Mouse (Mus musculus) hindbrain, embryonic 16.5 days (tissue): Measurements from ENCODE around the gene Tbc1d17. TPM values are rescaled to one million over a fixed set of nuclear protein-coding genes. Genes with fewer than 3 reads are reported as not detected.

Source experiments
- ATAC-seq: fragments of 200-750 bp; cut with Nextera tagmentation; 2 replicates; pipeline ENCODE4 v1.8.0; 2017; ENCODE audit warnings: moderate TSS enrichment, moderate library complexity
- H3K27ac ChIP-seq: fragments of 300-500 bp; sonication (generic); 2 replicates; pipeline ENCODE4 v1.5.1; 2014; ENCODE audit warnings: low read depth, mild to moderate bottlenecking, control low read depth, low read length, moderate library complexity
- H3K27me3 ChIP-seq: fragments of 300-500 bp; sonication (generic); replicated peaks from 2 replicates; pipeline ENCODE4 v1.6.1; 2014; ENCODE audit warnings: low read length; ENCODE audit not compliant: control insufficient read depth, insufficient read depth
- H3K36me3 ChIP-seq: fragments of 300-500 bp; sonication (generic); 2 replicates; pipeline ENCODE4 v1.6.1; 2014; ENCODE audit warnings: mild to moderate bottlenecking, low read length, moderate library complexity, mixed read lengths; ENCODE audit not compliant: control insufficient read depth, insufficient read depth
- H3K4me1 ChIP-seq: fragments of 300-500 bp; sonication (generic); 2 replicates; pipeline ENCODE4 v1.6.1; 2014; ENCODE audit warnings: low read depth, low read length; ENCODE audit not compliant: control insufficient read depth, insufficient read depth
- H3K4me2 ChIP-seq: fragments of 300-500 bp; sonication (generic); 2 replicates; pipeline ENCODE4 v1.6.1; 2014; ENCODE audit warnings: mild to moderate bottlenecking, low read length, control low read depth, moderate library complexity
- H3K4me3 ChIP-seq: fragments of 300-500 bp; sonication (generic); 2 replicates; pipeline ENCODE4 v1.5.1; 2014; ENCODE audit warnings: mild to moderate bottlenecking, low read length, control low read depth, moderate library complexity
- H3K9ac ChIP-seq: fragments of 300-500 bp; sonication (generic); 2 replicates; pipeline ENCODE4 v1.6.1; 2014; ENCODE audit warnings: low read depth, mild to moderate bottlenecking, control low read depth, low read length, moderate library complexity
- H3K9me3 ChIP-seq: fragments of 300-500 bp; sonication (generic); 2 replicates; pipeline ENCODE4 v1.6.1; 2014; ENCODE audit warnings: mild to moderate bottlenecking, low read length, moderate library complexity; ENCODE audit not compliant: control insufficient read depth
- WGBS: fragments of 180-500 bp; shearing (Covaris S2); extraction: QIAGEN DNeasy Blood & Tissue Kit; methylation state at CpG from one replicate; pipeline ENCODE4 v1.1.7; 2014; 5-methylcytosine and 5-hydroxymethylcytosine counted together
- polyA plus RNA-seq: library from polyadenylated mRNA; unstranded; fragments of >200 nt; fragmentation: Nextera tagmentation; extraction: Ambion mirVana; gene quantifications from 2 replicates; pipeline ENCODE4 v1.2.1, GENCODE M21; 2015

Gene Tbc1d17
- polyA plus RNA-seq: 112 and 120 TPM in 2 replicates

- peaks cover 27% of the 10 kb centered on the region for H3K4me1 ChIP-seq
- peak; percentile 89 for ATAC-seq
- under 1% methylated on average over 54 of the region's 54 CpGs for WGBS
Measured at GRCm38 (mm10) chr7:44848561-44849415, at the start of gene Tbc1d17, which contains the start of gene Akt1s1. TSS of gene Tbc1d17 (minus strand) at chr7:44849079. TSS of gene Akt1s1 (plus strand) at chr7:44848991.

GRCm38 (mm10) chr7:44898607-44899006 lies 49.7 kb upstream of the Tbc1d17 start:
- no peak overlapping the region for H3K4me3 ChIP-seq
- H3K4me1 ChIP-seq: peaks cover 23% of the 10 kb centered on the region
- no peak for ATAC-seq
- no peak overlapping the region for H3K27ac ChIP-seq
- peak overlapping the region; percentile 22; the same call in 1 of the 2 replicates for H3K9ac ChIP-seq
- H3K9me3 ChIP-seq: no peaks in the 10 kb centered on the region
- H3K4me2 ChIP-seq: no peak overlapping the region
- WGBS: 29% methylated on average over 19 of the region's 19 CpGs
- peaks cover 13% of the 10 kb centered on the region for H3K36me3 ChIP-seq
- H3K27me3 ChIP-seq: no peaks in the 10 kb centered on the region

More at GRCm38 (mm10) chr7:44848561-44849415, at the start of gene Tbc1d17, which contains the start of gene Akt1s1:
- Histone ChIP-seq H3K9ac (peak within 1 kb of the TSS; percentile 82), H3K36me3 (peaks cover 29% of the 10 kb centered on the region), H3K4me3 (peak within 1 kb of the TSS; percentile 72), H3K9me3 (no peaks in the 10 kb centered on the region), H3K27me3 (no peaks in the 10 kb centered on the region), H3K27ac (peak within 1 kb of the TSS; percentile 99), H3K4me2 (peak within 1 kb of the TSS; percentile 92)

- WGBS: 21% methylated on average over 10 of the region's 10 CpGs
- H3K9ac ChIP-seq: peak overlapping the region; percentile 84
- peaks cover 10% of the 10 kb centered on the region for H3K36me3 ChIP-seq
- no peaks in the 10 kb centered on the region for H3K27me3 ChIP-seq
- H3K4me2 ChIP-seq: peak overlapping the region; percentile 87
- peak overlapping the region; percentile 79 for H3K4me3 ChIP-seq
- H3K9me3 ChIP-seq: no peaks in the 10 kb centered on the region
- peak overlapping the region; percentile 92 for H3K27ac ChIP-seq
- ATAC-seq: no peak
- H3K4me1 ChIP-seq: peaks cover 31% of the 10 kb centered on the region
Measured at GRCm38 (mm10) chr7:44896499-44896898, 47.6 kb upstream of the Tbc1d17 start.

DNA sequence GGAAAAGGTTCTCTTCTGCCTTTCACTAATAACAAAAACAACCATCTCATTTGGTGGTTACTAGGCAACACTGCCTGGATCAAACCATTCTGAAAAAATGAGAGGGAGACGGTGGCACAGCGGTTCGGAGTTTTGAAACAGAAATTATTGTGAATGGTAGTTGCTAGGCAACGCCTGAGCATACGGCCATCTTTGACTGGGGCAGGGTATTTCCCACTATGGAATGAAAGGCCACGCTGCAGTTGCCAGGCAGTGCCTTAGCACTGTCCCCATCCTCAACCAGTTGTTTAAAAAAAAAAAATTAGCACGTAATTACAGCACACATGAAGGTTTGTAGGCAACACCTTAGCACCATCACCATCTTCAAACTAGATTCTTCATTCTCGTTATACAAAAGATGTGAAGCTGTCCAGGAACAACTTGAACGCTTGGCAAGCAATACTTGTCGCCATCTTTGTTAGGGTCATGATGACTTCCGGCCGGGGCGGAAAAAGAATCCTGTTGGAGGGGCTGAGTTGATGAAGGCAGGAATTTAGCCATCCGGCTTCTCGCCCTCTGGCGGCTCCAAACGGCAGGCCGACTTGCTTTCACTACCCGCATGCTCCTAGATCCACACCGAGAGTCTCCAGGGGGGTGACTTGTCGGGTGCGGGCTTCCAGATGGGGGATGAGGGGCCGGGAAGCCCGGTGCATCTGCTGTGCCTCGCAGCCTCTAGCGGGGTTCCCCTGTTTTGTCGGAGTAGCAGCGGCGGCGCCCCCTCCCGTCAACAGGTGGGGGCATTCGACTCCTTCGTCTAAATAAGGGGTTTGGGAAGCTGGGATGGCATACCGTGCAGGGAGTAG lies 46.9 kb upstream of the Tbc1d17 start, which contains the start of gene Fuz:
Gene Fuz (plus strand): TSS at position 487 of the 842 bp plus-strand sequence.
- Histone ChIP-seq H3K9me3 (no peaks in the 10 kb centered on the region), H3K4me1 (peaks cover 33% of the 10 kb centered on the region), H3K9ac (peak within 1 kb of the TSS; percentile 84), H3K27me3 (no peaks in the 10 kb centered on the region), H3K27ac (peak within 1 kb of the TSS; percentile 92), H3K36me3 (peaks cover 7% of the 10 kb centered on the region), H3K4me2 (peak within 1 kb of the TSS; percentile 87), H3K4me3 (peak within 1 kb of the TSS; percentile 79)
- WGBS: under 1% methylated on average over 34 of the region's 34 CpGs
- peak; percentile 81 for ATAC-seq

- Histone ChIP-seq H3K27me3 (no peaks in the 10 kb centered on the region), H3K36me3 (peaks cover 7% of the 10 kb centered on the region), H3K4me2 (peak overlapping the region; percentile 87), H3K4me1 (peaks cover 39% of the 10 kb centered on the region), H3K4me3 (peak overlapping the region; percentile 79), H3K9me3 (no peaks in the 10 kb centered on the region), H3K9ac (peak overlapping the region; percentile 19), H3K27ac (peak overlapping the region; percentile 92)
- WGBS: 15% methylated on average over 7 of the region's 7 CpGs
- no peak for ATAC-seq
Measured at GRCm38 (mm10) chr7:44895206-44895592, 46.3 kb upstream of the Tbc1d17 start.

DNA sequence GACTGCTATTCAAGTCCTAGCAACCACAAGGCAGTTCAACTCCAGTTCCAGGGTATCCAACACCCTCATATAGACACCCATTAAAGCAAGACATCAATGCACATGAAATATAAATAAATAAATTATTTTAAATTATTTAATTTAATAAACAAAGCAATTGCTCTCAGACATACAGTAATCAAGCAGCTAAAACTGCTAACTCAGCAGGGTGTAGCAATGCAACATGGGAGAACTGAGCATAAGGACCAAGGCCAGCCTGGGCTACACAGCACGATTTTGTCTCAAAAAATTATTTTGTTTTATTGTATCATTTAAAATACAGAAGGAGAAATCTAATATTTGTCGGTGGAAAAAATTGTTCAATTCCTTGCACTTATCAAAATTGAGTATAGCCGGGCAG lies 45.3 kb upstream of the Tbc1d17 start:
- WGBS: 90% methylated on average over 3 of the region's 3 CpGs
- Histone ChIP-seq H3K4me3 (no peak overlapping the region), H3K36me3 (peaks cover 1% of the 10 kb centered on the region; the same call in 1 of the 2 replicates), H3K27ac (peak overlapping the region; percentile 54), H3K27me3 (no peaks in the 10 kb centered on the region), H3K4me1 (peaks cover 44% of the 10 kb centered on the region), H3K9ac (no peak overlapping the region), H3K4me2 (no peak overlapping the region), H3K9me3 (no peaks in the 10 kb centered on the region)
- no peak for ATAC-seq

- peak overlapping the region; percentile 28 for H3K4me3 ChIP-seq
- H3K27ac ChIP-seq: peak overlapping the region; percentile 84
- peak overlapping the region; percentile 59 for H3K4me2 ChIP-seq
- H3K36me3 ChIP-seq: peaks cover 5% of the 10 kb centered on the region; the same call in 1 of the 2 replicates
- 8% methylated on average over 8 of the region's 8 CpGs for WGBS
- H3K27me3 ChIP-seq: no peaks in the 10 kb centered on the region
- 0 out of 2 replicates have a peak overlapping the region, but pooled peaks have one; percentile 17 for H3K9ac ChIP-seq
- peaks cover 50% of the 10 kb centered on the region for H3K4me1 ChIP-seq
- no peaks in the 10 kb centered on the region for H3K9me3 ChIP-seq
- ATAC-seq: no peak
Measured at GRCm38 (mm10) chr7:44893197-44893596, 44.3 kb upstream of the Tbc1d17 start.

- Histone ChIP-seq H3K9me3 (no peaks in the 10 kb centered on the region), H3K4me2 (peak within 1 kb of the TSS; percentile 97), H3K4me1 (peaks cover 49% of the 10 kb centered on the region), H3K27me3 (no peaks in the 10 kb centered on the region), H3K27ac (peak within 1 kb of the TSS; percentile 98), H3K4me3 (peak within 1 kb of the TSS; percentile 92), H3K9ac (peak within 1 kb of the TSS; percentile 92), H3K36me3 (peaks cover 5% of the 10 kb centered on the region; the same call in 1 of the 2 replicates)
- WGBS: under 1% methylated on average over 56 of the region's 56 CpGs
- ATAC-seq: peak; percentile 72
Measured at GRCm38 (mm10) chr7:44892276-44892921, 43.5 kb upstream of the Tbc1d17 start, which contains the start of gene Med25. TSS of gene Med25 (minus strand) at chr7:44892712.
